ENCODE assay signal across 20 mouse cellular contexts in genomic region chr2:5602044-5602443, GRCm38 (mm10).
"Had no signal": no experiment of that assay in that cellular context is flagged by ENCODE, and none has a peak within 500 bp of the region (broad histone marks: within the 10 kb centered on the region; RNA-seq: fewer than 3 reads in every experiment).

No protein-coding gene starts in this region.

- H3K27ac ChIP-seq: limb, embryonic 12.5 days; limb, embryonic 15.5 days; liver, embryonic 13.5 days; midbrain, embryonic 12.5 days; neural tube, embryonic 13.5 days had no signal

- H3K4me2 ChIP-seq: limb, embryonic 12.5 days; limb, embryonic 15.5 days; liver, embryonic 13.5 days; midbrain, embryonic 12.5 days; neural tube, embryonic 13.5 days had no signal

- H3K9me3 ChIP-seq: limb, embryonic 12.5 days; limb, embryonic 15.5 days; liver, embryonic 13.5 days; midbrain, embryonic 12.5 days; neural tube, embryonic 13.5 days had no signal

- DNase-seq: kidney, adult 18-20 months; kidney, adult 9 months; kidney, postnatal 14 days; kidney, postnatal 4 days; left cerebral cortex, postnatal 4 days; liver, embryonic 13.5 days; lung, adult 2 months; lung, postnatal 4 days; right cerebral cortex, postnatal 25 days; spleen, adult 18-20 months; thymus, adult 2 months; thymus, postnatal 14 days; thymus, postnatal 4 days had no signal

- H3K36me3 ChIP-seq: limb, embryonic 12.5 days; limb, embryonic 15.5 days; liver, embryonic 13.5 days; midbrain, embryonic 12.5 days; neural tube, embryonic 13.5 days had no signal

- H3K9ac ChIP-seq: limb, embryonic 12.5 days; limb, embryonic 15.5 days; liver, embryonic 13.5 days; midbrain, embryonic 12.5 days; neural tube, embryonic 13.5 days had no signal

- ATAC-seq: inflammation-experienced regulatory T-cells, adult 6 months; midbrain, embryonic 16.5 days had no signal

- H3K27me3 ChIP-seq: limb, embryonic 12.5 days; limb, embryonic 15.5 days; liver, embryonic 13.5 days; midbrain, embryonic 12.5 days; neural tube, embryonic 13.5 days had no signal

- H3K4me3 ChIP-seq: limb, embryonic 12.5 days; limb, embryonic 15.5 days; liver, embryonic 13.5 days; midbrain, embryonic 12.5 days; myocyte; neural tube, embryonic 13.5 days had no signal
